Mouse (Mus musculus): ENCODE data around the gene Chaf1a. TPM values are rescaled to one million over a fixed set of nuclear protein-coding genes. Genes with fewer than 3 reads are reported as not detected.

Gene Chaf1a
- polyA plus RNA-seq, 1 experiment from 2014 or later: 12.7 TPM

DNA sequence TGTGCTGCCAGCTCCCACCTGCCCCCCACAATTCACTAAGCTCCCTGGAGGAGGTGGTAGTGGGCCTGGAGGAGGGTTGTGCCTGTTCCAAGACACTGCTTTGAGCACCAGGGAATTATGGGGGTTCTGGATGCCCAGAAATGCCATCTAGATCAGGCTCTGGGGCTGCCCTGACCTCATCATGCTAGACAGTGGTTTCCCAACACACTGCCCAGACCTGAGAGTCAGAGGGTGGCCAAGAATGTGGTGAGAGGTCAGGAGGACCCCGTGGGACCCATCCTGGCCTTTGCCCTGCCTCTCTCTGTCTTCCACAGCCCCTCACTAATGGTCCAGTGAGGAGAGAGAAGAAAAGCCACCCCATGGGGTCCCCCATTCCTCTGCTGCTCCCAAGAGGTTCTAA lies 70.8 kb downstream of the Chaf1a start:
- Histone ChIP-seq H3K9ac (ENCODE audit: low read length) (no peak overlapping the region), H3K27me3 (ENCODE audit: control insufficient read depth, insufficient read depth, low read length) (no peaks in the 10 kb centered on the region), H3K27ac (ENCODE audit: low read length) (no peak overlapping the region), H3K9me3 (replicated peaks; ENCODE audit: control insufficient read depth, low read length) (no peaks in the 10 kb centered on the region), H3K4me3 (ENCODE audit: low read length) (no peak overlapping the region), H3K4me1 (ENCODE audit: control insufficient read depth, insufficient read depth, low read length) (peaks cover 12% of the 10 kb centered on the region), H3K36me3 (ENCODE audit: control insufficient read depth, insufficient read depth) (no peaks in the 10 kb centered on the region), H3K4me2 (ENCODE audit: low read depth, low read length) (no peak overlapping the region)
- WGBS: 68% methylated on average over 1 of the region's 1 CpGs
- ATAC-seq (replicated peaks; ENCODE audit: extremely low read depth, insufficient read depth, low FRiP score): no peak

DNA sequence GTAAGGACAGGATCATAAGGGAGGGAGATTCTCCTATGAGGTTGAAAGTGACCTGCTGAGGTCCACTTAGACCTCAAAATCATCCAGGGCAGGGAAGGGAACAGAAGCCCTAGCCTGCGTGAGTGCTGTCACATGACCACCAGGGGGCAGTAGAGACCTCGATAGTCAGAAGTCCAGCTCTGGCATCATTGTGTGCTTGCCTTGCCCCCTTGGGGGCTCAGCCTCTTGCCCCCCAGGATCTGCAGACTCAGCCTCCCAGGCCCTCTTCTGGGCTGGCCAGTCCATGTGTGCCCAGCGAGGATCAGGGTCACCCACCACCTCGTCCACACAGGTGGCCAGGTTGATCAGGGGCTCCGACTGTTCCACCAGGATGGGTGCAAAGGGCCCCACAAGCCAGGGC lies 71.6 kb downstream of the Chaf1a start:
- ATAC-seq (replicated peaks; ENCODE audit: extremely low read depth, insufficient read depth, low FRiP score): no peak
- Histone ChIP-seq H3K4me3 (ENCODE audit: low read length) (no peak overlapping the region), H3K27ac (ENCODE audit: low read length) (no peak overlapping the region), H3K36me3 (ENCODE audit: control insufficient read depth, insufficient read depth) (no peaks in the 10 kb centered on the region), H3K4me1 (ENCODE audit: control insufficient read depth, insufficient read depth, low read length) (peaks cover 12% of the 10 kb centered on the region), H3K4me2 (ENCODE audit: low read depth, low read length) (no peak overlapping the region), H3K27me3 (ENCODE audit: control insufficient read depth, insufficient read depth, low read length) (no peaks in the 10 kb centered on the region), H3K9ac (ENCODE audit: low read length) (no peak overlapping the region), H3K9me3 (replicated peaks; ENCODE audit: control insufficient read depth, low read length) (no peaks in the 10 kb centered on the region)
- 49% methylated on average over 5 of the region's 5 CpGs for WGBS

DNA sequence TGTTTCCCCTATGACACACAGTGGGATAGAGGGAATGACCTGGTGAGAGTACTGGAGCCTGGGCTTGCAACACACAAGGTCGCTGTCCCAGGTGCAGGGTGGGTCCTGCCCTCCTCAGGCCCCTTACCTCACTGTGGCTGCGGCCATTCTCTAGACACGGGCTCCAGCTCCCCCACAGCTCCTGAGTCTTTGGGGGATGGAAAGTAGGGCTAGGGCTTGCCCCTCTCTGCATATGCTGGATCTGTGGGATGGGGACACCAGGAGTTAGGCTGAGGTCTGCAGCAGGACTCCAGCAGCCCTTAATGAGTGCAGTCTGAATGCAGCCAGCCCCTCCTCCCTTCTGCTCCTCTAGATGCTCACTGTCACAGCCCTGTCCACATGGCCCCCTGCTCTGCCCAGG lies 72.5 kb downstream of the Chaf1a start:
- Histone ChIP-seq H3K4me3 (ENCODE audit: low read length) (no peak overlapping the region), H3K9me3 (replicated peaks; ENCODE audit: control insufficient read depth, low read length) (no peaks in the 10 kb centered on the region), H3K9ac (ENCODE audit: low read length) (no peak overlapping the region), H3K27me3 (ENCODE audit: control insufficient read depth, insufficient read depth, low read length) (no peaks in the 10 kb centered on the region), H3K4me1 (ENCODE audit: control insufficient read depth, insufficient read depth, low read length) (peaks cover 17% of the 10 kb centered on the region), H3K27ac (ENCODE audit: low read length) (no peak overlapping the region), H3K4me2 (ENCODE audit: low read depth, low read length) (no peak overlapping the region), H3K36me3 (ENCODE audit: control insufficient read depth, insufficient read depth) (no peaks in the 10 kb centered on the region)
- ATAC-seq (replicated peaks; ENCODE audit: extremely low read depth, insufficient read depth, low FRiP score): no peak
- WGBS: 75% methylated on average over 3 of the region's 3 CpGs

DNA sequence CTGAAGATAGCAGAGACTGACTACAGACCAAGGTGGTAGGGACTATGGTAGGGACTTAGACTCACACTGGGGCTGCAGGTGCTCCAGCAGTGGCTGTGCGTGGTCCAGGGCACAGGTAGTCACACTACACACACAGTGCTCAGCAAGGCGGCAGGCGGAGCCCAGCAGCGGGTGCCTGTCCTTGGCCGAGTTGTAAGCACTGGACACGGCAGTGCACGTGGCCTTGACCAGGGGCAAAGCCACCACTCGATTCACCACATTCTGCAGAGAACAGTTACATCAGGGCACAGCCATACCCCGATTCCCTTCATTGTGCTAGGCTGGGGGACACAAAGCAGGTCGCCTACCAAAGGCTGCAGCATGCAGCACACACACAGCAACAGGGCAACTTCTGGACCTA lies 76.0 kb downstream of the Chaf1a start:
- no peaks in the 10 kb centered on the region for H3K9me3 ChIP-seq (replicated peaks; ENCODE audit: control insufficient read depth, low read length)
- peaks cover 14% of the 10 kb centered on the region for H3K4me1 ChIP-seq (ENCODE audit: control insufficient read depth, insufficient read depth, low read length)
- H3K4me2 ChIP-seq (ENCODE audit: low read depth, low read length): no peak overlapping the region
- no peak overlapping the region for H3K4me3 ChIP-seq (ENCODE audit: low read length)
- ATAC-seq (replicated peaks; ENCODE audit: extremely low read depth, insufficient read depth, low FRiP score): no peak
- H3K9ac ChIP-seq (ENCODE audit: low read length): no peak overlapping the region
- H3K27ac ChIP-seq (ENCODE audit: low read length): no peak overlapping the region
- no peaks in the 10 kb centered on the region for H3K36me3 ChIP-seq (ENCODE audit: control insufficient read depth, insufficient read depth)
- peaks cover 15% of the 10 kb centered on the region for H3K27me3 ChIP-seq (ENCODE audit: control insufficient read depth, insufficient read depth, low read length)
- 77% methylated on average over 10 of the region's 10 CpGs for WGBS

DNA sequence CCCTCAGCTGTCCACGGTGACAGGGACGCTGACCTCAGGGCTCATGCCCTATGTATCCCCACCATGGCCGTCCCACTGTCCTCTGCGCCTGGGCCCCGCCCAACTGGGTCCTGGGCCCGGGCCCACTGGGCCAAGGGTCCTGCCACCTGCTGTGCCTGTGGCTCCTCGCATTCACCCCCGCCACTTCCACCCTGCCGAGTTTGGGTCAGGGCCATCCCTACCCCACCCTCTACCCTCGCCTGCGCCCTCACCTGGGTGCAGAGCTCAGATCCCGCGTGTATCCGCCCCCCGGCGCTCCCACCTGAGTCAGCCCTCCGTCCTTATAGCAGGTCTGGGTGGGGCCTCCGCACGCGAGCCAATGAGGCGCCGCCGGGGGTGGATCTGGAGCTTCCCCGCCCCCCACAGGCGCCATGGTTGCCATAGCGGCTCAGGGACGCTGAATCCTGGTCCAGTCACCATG lies 77.0 kb downstream of the Chaf1a start, which contains the start of gene Plin5:
Gene Plin5 (minus strand): TSS at position 346 of the 460 bp plus-strand sequence.
- peak; percentile 42; the same call in 1 of the 2 replicates for ATAC-seq (replicated peaks; ENCODE audit: extremely low read depth, insufficient read depth, low FRiP score)
- H3K9me3 ChIP-seq (replicated peaks; ENCODE audit: control insufficient read depth, low read length): peaks cover 3% of the 10 kb centered on the region
- no peak within 1 kb of the TSS for H3K27ac ChIP-seq (ENCODE audit: low read length)
- peaks cover 25% of the 10 kb centered on the region for H3K27me3 ChIP-seq (ENCODE audit: control insufficient read depth, insufficient read depth, low read length)
- peaks cover 14% of the 10 kb centered on the region for H3K4me1 ChIP-seq (ENCODE audit: control insufficient read depth, insufficient read depth, low read length)
- 1% methylated on average over 27 of the region's 27 CpGs for WGBS
- H3K4me2 ChIP-seq (ENCODE audit: low read depth, low read length): peak within 1 kb of the TSS; percentile 66
- H3K9ac ChIP-seq (ENCODE audit: low read length): peak within 1 kb of the TSS; percentile 38
- no peaks in the 10 kb centered on the region for H3K36me3 ChIP-seq (ENCODE audit: control insufficient read depth, insufficient read depth)
- H3K4me3 ChIP-seq (ENCODE audit: low read length): peak within 1 kb of the TSS; percentile 47

DNA sequence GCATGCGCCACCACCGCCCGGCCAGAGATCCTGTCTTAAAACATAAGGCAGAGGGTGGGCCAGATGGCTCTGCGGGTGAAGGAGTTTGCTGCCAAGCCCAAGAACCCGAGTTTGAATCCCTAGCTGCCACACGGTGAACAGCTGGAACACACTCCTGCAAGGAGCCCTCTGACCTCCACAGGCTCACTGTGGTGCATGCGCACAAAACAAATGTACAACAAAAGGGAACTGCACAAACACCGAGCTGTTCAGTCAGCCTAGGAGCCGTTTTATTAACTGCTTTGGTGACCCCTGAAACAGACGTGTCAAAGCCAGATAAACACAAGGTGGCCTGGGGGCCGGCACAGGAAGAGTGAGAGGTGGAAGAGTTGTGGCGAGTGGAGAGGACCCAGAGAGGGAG lies 79.2 kb downstream of the Chaf1a start:
- Histone ChIP-seq H3K4me3 (ENCODE audit: low read length) (peak overlapping the region; percentile 38), H3K9me3 (replicated peaks; ENCODE audit: control insufficient read depth, low read length) (peaks cover 12% of the 10 kb centered on the region), H3K9ac (ENCODE audit: low read length) (peak overlapping the region; percentile 63), H3K27me3 (ENCODE audit: control insufficient read depth, insufficient read depth, low read length) (peaks cover 39% of the 10 kb centered on the region), H3K27ac (ENCODE audit: low read length) (no peak overlapping the region; the same call in 1 of the 2 replicates), H3K4me1 (ENCODE audit: control insufficient read depth, insufficient read depth, low read length) (peaks cover 14% of the 10 kb centered on the region), H3K36me3 (ENCODE audit: control insufficient read depth, insufficient read depth) (peaks cover 4% of the 10 kb centered on the region; the same call in 1 of the 2 replicates), H3K4me2 (ENCODE audit: low read depth, low read length) (peak overlapping the region; percentile 61)
- whole genome bisulfite sequencing: 35% methylated on average over 12 of the region's 12 CpGs
- ATAC-seq (replicated peaks; ENCODE audit: extremely low read depth, insufficient read depth, low FRiP score): no peak; the same call in 1 of the 2 replicates

DNA sequence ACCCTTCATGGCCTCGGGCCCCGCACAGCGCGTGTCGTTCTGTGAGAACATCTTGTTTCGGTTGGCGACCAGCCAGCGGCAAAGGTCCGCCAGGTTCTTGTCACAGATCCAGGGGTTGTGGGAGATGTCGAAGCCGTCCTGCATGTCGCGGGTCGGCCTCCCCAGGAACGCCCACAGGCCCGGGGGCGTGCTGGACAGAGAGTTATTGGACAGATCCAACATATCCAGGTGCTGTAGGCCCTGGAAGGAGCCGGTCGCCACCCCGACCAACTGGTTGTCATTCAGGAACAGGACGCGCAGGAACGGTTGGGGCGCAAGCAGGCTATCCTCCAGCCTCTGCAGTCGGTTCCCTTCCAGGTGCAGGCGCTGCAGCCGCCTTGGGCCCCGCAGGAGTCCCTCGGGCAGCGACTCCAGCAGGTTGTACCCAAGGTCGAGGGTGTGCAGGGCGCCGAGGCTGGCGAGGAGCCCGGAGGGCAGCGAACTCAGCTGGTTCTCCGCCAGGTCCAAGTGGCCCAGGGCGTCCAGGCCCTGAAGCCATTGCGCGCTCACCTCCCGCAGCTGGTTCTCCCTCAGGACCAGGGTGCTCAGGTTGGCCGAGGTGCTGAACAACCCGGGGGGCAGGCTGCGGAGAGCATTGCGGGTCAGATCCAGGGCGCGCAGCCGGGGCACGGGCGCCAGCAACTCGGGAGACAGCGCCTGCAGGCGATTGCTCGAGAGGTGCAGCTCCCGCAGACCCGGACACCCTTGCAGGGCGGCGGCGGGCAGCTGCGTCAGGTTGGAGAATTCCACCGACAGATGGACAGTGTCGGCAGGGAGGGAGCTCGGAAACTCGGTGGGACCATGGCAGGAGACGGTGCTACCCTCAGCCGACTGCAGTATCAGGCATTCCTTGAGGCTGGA lies 80.0 kb downstream of the Chaf1a start:
- 4% methylated on average over 66 of the region's 66 CpGs for WGBS
- peak overlapping the region; percentile 38 for H3K4me3 ChIP-seq (ENCODE audit: low read length)

DNA sequence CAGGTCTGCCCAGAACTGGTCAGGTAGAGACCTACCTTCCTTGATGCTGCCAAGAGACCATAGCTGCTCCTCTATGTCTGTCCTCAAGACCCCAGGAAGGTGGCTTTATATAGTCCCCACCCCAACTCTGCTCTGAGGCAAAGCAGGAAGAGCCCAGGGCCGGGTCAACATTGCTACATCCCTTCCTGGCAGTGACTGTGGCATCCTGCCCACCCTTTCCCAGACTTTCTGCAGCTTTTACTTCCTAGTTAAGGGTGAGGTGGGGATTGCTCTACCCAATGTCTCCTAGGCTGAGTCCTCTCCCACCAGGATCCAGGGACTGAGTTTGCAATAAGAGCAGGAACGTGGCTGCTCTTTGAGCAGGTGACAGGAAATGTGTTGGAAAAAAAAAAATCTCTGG lies 81.6 kb downstream of the Chaf1a start, which contains the start of gene Lrg1:
Gene Lrg1 (minus strand): TSS at position 176 of the 400 bp plus-strand sequence.
- H3K4me3 ChIP-seq (ENCODE audit: low read length): no peak within 1 kb of the TSS
- H3K9ac ChIP-seq (ENCODE audit: low read length): no peak within 1 kb of the TSS
- no peak within 1 kb of the TSS for H3K27ac ChIP-seq (ENCODE audit: low read length)
- peaks cover 4% of the 10 kb centered on the region; the same call in 1 of the 2 replicates for H3K36me3 ChIP-seq (ENCODE audit: control insufficient read depth, insufficient read depth)
- H3K4me1 ChIP-seq (ENCODE audit: control insufficient read depth, insufficient read depth, low read length): peaks cover 17% of the 10 kb centered on the region
- no peak for ATAC-seq (replicated peaks; ENCODE audit: extremely low read depth, insufficient read depth, low FRiP score)
- no peak within 1 kb of the TSS; the same call in 1 of the 2 replicates for H3K4me2 ChIP-seq (ENCODE audit: low read depth, low read length)
- peaks cover 42% of the 10 kb centered on the region for H3K27me3 ChIP-seq (ENCODE audit: control insufficient read depth, insufficient read depth, low read length)
- 64% methylated on average over 2 of the region's 2 CpGs for WGBS
- peaks cover 12% of the 10 kb centered on the region for H3K9me3 ChIP-seq (replicated peaks; ENCODE audit: control insufficient read depth, low read length)

More for the DNA sequence above, 80.0 kb downstream of the Chaf1a start:
- Histone ChIP-seq H3K36me3 (ENCODE audit: control insufficient read depth, insufficient read depth) (peaks cover 4% of the 10 kb centered on the region; the same call in 1 of the 2 replicates), H3K27ac (ENCODE audit: low read length) (peak overlapping the region; percentile 23; the same call in 1 of the 2 replicates), H3K9me3 (replicated peaks; ENCODE audit: control insufficient read depth, low read length) (peaks cover 12% of the 10 kb centered on the region), H3K27me3 (ENCODE audit: control insufficient read depth, insufficient read depth, low read length) (peaks cover 41% of the 10 kb centered on the region), H3K4me2 (ENCODE audit: low read depth, low read length) (peak overlapping the region; percentile 61), H3K4me1 (ENCODE audit: control insufficient read depth, insufficient read depth, low read length) (peaks cover 17% of the 10 kb centered on the region), H3K9ac (ENCODE audit: low read length) (peak overlapping the region; percentile 63)
- ATAC-seq (replicated peaks; ENCODE audit: extremely low read depth, insufficient read depth, low FRiP score): peak; percentile 20

All from heart, embryonic 16.5 days (tissue).